9 mouse cellular contexts compared by ENCODE assay signal in genomic region chr6:86996629-86997307, GRCm38 (mm10). TPM values are rescaled to one million over a fixed set of nuclear protein-coding genes. Genes with fewer than 3 reads are reported as not detected.
DNase-seq lines count a peak whose midpoint lies in the region; ATAC-seq and TF ChIP-seq lines count a peak whose summit lies in the region.
"Had no signal": no experiment of that assay in that cellular context is flagged by ENCODE, and none has a peak within 500 bp of the region (broad histone marks: within the 10 kb centered on the region; RNA-seq: fewer than 3 reads in every experiment).

No protein-coding gene starts in this region.

- 62% methylated on average over 5 of the region's 5 CpGs for WGBS in hindbrain, postnatal 0 days
- 79% methylated on average over 5 of the region's 5 CpGs for WGBS in hindbrain, embryonic 10.5 days
- WGBS in limb, embryonic 10.5 days, result 91% methylated on average over 5 of the region's 5 CpGs

- H3K27ac ChIP-seq in hindbrain, postnatal 0 days, result peak overlapping the region; percentile 68
- no peak overlapping the region for H3K27ac ChIP-seq in hindbrain, embryonic 10.5 days
- no peak overlapping the region for H3K27ac ChIP-seq in limb, embryonic 10.5 days

- H3K36me3 ChIP-seq in hindbrain, postnatal 0 days (ENCODE audit: insufficient read depth, low read length), result peaks cover 9% of the 10 kb centered on the region; the same call in 1 of the 2 replicates
- H3K36me3 ChIP-seq in hindbrain, embryonic 10.5 days, result peaks cover 35% of the 10 kb centered on the region
- peaks cover 35% of the 10 kb centered on the region for H3K36me3 ChIP-seq in limb, embryonic 10.5 days

- TF ChIP-seq CTCF in hindbrain, postnatal 0 days (IDR thresholded peaks at IDR 0.05; ENCODE audit: low read depth), result no peak

- H3K4me1 ChIP-seq in hindbrain, postnatal 0 days (ENCODE audit: insufficient read depth, low read length), result 0 out of 2 replicates have a peak, but pooled peaks cover 4% of the 10 kb centered on the region
- no peaks in the 10 kb centered on the region for H3K4me1 ChIP-seq in hindbrain, embryonic 10.5 days (replicated peaks)
- no peaks in the 10 kb centered on the region for H3K4me1 ChIP-seq in limb, embryonic 10.5 days

- H3K9ac ChIP-seq in hindbrain, postnatal 0 days (replicated peaks; ENCODE audit: low read length), result no peak overlapping the region

- H3K27me3 ChIP-seq in hindbrain, postnatal 0 days (ENCODE audit: insufficient read depth, low read length), result no peaks in the 10 kb centered on the region
- H3K27me3 ChIP-seq in hindbrain, embryonic 10.5 days (ENCODE audit: insufficient read depth, poor library complexity, severe bottlenecking), result no peaks in the 10 kb centered on the region
- no peaks in the 10 kb centered on the region for H3K27me3 ChIP-seq in limb, embryonic 10.5 days (ENCODE audit: low read depth, poor library complexity, severe bottlenecking)

- no peak overlapping the region for H3K4me3 ChIP-seq in hindbrain, postnatal 0 days (ENCODE audit: low read length)
- no peak overlapping the region for H3K4me3 ChIP-seq in hindbrain, embryonic 10.5 days
- no peak overlapping the region for H3K4me3 ChIP-seq in limb, embryonic 10.5 days

- H3K9me3 ChIP-seq in hindbrain, postnatal 0 days (ENCODE audit: low read length), result no peaks in the 10 kb centered on the region
- H3K9me3 ChIP-seq in hindbrain, embryonic 10.5 days, result no peaks in the 10 kb centered on the region
- H3K9me3 ChIP-seq in limb, embryonic 10.5 days (replicated peaks), result no peaks in the 10 kb centered on the region

- peak; percentile 77 for DNase-seq in hindbrain, postnatal 0 days (ENCODE audit: low spot score)
- no peak for DNase-seq in hindbrain, embryonic 10.5 days (ENCODE audit: low spot score)
- peak; percentile 83 for DNase-seq in brain, adult 2 months (ENCODE audit: low read depth, low spot score)
- peak; percentile 70 for DNase-seq in cerebellum, adult 9-11 months
- peak; percentile 53 for DNase-seq in kidney, postnatal 14 days
- DNase-seq in limb, embryonic 10.5 days (ENCODE audit: low spot score), result no peak
- no peak for DNase-seq in adrenal gland, postnatal 4 days (ENCODE audit: low spot score in 2 of 2)
- DNase-seq in urinary bladder, postnatal 14 days (ENCODE audit: low spot score), result no peak
- DNase-seq: thymus, postnatal 14 days had no signal

- H3K4me2 ChIP-seq in hindbrain, postnatal 0 days (ENCODE audit: low read depth, low read length), result no peak overlapping the region

- ATAC-seq in hindbrain, postnatal 0 days, result peak; percentile 69

RNA-seq across cellular contexts. Expression of gene Nfu1, which starts 12.3 kb away (rescaled TPM):
- 187 and 338 TPM in 2 replicates for total RNA-seq in hindbrain, postnatal 0 days (2014; rRNA removed)
- polyA plus RNA-seq in hindbrain, postnatal 0 days (2015; fragmentation: Nextera tagmentation; extraction: Ambion mirVana), result 166 and 167 TPM in 2 replicates
- polyA plus RNA-seq in hindbrain, embryonic 10.5 days (2016; fragmentation: Nextera tagmentation; extraction: Ambion mirVana), result 90.6 and 104 TPM in 2 replicates
- polyA plus RNA-seq in limb, embryonic 10.5 days (2016; fragmentation: Nextera tagmentation; extraction: Ambion mirVana), result 85.6 and 89.4 TPM in 2 replicates
- 10 to 100 TPM; 76.2 to 82.8 TPM for total RNA-seq in adrenal gland, postnatal 4 days (2021)

RNA-seq across cellular contexts. Expression of gene Gfpt1, which starts 45.9 kb away (rescaled TPM):
- total RNA-seq in hindbrain, postnatal 0 days (2014; rRNA removed), result 32.9 and 34.5 TPM in 2 replicates
- polyA plus RNA-seq in hindbrain, postnatal 0 days (2015; fragmentation: Nextera tagmentation; extraction: Ambion mirVana), result 17.4 and 17.7 TPM in 2 replicates
- 11.4 and 15.0 TPM in 2 replicates for polyA plus RNA-seq in hindbrain, embryonic 10.5 days (2016; fragmentation: Nextera tagmentation; extraction: Ambion mirVana)
- polyA plus RNA-seq in limb, embryonic 10.5 days (2016; fragmentation: Nextera tagmentation; extraction: Ambion mirVana), result 14.5 and 20.7 TPM in 2 replicates
- 10 to 100 TPM; 39.8 to 42.6 TPM for total RNA-seq in adrenal gland, postnatal 4 days (2021)

Comparison
In these comparisons a context has a peak if more than half of its experiments do, and no peak if none do; other contexts are left out.
1. DNase-seq: peak in hindbrain, postnatal 0 days (single experiment), brain, adult 2 months (single experiment), cerebellum, adult 9-11 months (single experiment) and kidney, postnatal 14 days (single experiment); none in hindbrain, embryonic 10.5 days (single experiment), limb, embryonic 10.5 days (single experiment), adrenal gland, postnatal 4 days (0 of 2) and urinary bladder, postnatal 14 days (single experiment).